Mouse (Mus musculus) heart, embryonic 16.5 days (tissue): Measurements from ENCODE around the gene Calm4. TPM values are rescaled to one million over a fixed set of nuclear protein-coding genes. Genes with fewer than 3 reads are reported as not detected.
"Not testable (repeated sequence)": the region's sequence is repeated elsewhere in the genome, so short reads cannot be mapped to it uniquely, and the experiment has no call there.

ENCODE experiments used
- ATAC-seq: fragments of 200-750 bp; cut with Nextera tagmentation; replicated peaks from 2 replicates; pipeline ENCODE4 v1.8.0; 2017; ENCODE audit warnings: moderate number of reproducible peaks; ENCODE audit not compliant: insufficient read depth, low FRiP score; ENCODE audit errors: extremely low read depth
- H3K27ac ChIP-seq: fragments of 300-500 bp; sonication (generic); 2 replicates; pipeline ENCODE4 v1.5.1; 2014; ENCODE audit warnings: mild to moderate bottlenecking, low read length, control low read depth, moderate library complexity
- H3K27me3 ChIP-seq: fragments of 300-500 bp; sonication (generic); 2 replicates; pipeline ENCODE4 v1.6.1; 2014; ENCODE audit warnings: low read length, mixed read lengths; ENCODE audit not compliant: control insufficient read depth, insufficient read depth
- H3K36me3 ChIP-seq: fragments of 300-500 bp; sonication (generic); 2 replicates; pipeline ENCODE4 v1.6.1; 2014; ENCODE audit not compliant: control insufficient read depth, insufficient read depth
- H3K4me1 ChIP-seq: fragments of 300-500 bp; sonication (generic); 2 replicates; pipeline ENCODE4 v1.6.1; 2014; ENCODE audit warnings: low read length, mixed read lengths; ENCODE audit not compliant: control insufficient read depth, insufficient read depth
- H3K4me2 ChIP-seq: fragments of 300-500 bp; sonication (generic); 2 replicates; pipeline ENCODE4 v1.6.1; 2014; ENCODE audit warnings: low read depth, mild to moderate bottlenecking, control low read depth, low read length
- H3K4me3 ChIP-seq: fragments of 300-500 bp; sonication (generic); 2 replicates; pipeline ENCODE4 v1.5.1; 2014; ENCODE audit warnings: mild to moderate bottlenecking, control low read depth, low read length
- H3K9ac ChIP-seq: fragments of 300-500 bp; sonication (generic); 2 replicates; pipeline ENCODE4 v1.6.1; 2014; ENCODE audit warnings: low read length, control low read depth
- H3K9me3 ChIP-seq: fragments of 300-500 bp; sonication (generic); replicated peaks from 2 replicates; pipeline ENCODE4 v1.6.1; 2016; ENCODE audit warnings: low read length; ENCODE audit not compliant: control insufficient read depth
- WGBS: fragments of 180-500 bp; shearing (Covaris S2); extraction: QIAGEN DNeasy Blood & Tissue Kit; methylation state at CpG from one replicate; pipeline ENCODE4 v1.1.7; 2014; 5-methylcytosine and 5-hydroxymethylcytosine counted together
- polyA plus RNA-seq: library from polyadenylated mRNA; unstranded; fragments of >200 nt; fragmentation: Nextera tagmentation; extraction: Ambion mirVana; gene quantifications from 2 replicates; pipeline ENCODE4 v1.2.1, GENCODE M21; 2015

Gene Calm4
- polyA plus RNA-seq, 1 experiment from 2014 or later: not detected

DNA sequence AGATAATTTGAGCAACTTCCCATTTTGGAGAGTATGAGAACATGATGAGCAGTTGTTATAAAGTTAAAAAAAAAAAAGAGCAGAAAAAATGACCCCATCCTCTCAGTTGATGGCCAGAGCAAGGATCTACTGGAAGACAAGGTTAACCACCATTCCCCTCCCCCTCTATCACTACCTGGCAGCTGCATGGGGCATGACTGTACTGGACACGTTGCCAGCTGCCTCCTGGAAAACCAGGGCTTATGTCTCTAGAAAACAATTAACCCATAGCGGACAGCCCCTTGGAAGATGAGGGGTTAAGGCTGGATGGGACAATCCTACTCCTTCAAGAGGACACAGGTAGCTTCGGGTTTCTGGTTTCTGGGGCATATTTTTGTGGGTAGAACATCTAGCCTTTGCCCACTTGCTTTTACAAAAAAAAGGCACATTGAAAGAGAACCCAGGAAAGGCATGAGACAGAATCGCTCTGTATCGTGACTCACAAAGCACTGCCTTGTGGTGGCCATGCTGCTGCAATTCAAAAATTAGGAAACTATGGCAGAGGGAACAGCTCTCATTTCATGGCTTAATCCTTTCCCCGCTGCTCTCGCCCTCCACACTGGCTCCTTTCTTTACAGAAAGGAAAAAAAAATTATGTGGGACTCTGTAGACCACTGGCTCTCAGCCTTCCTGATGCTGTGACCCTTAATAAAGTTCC lies 30.3 kb upstream of the Calm4 start:
- Histone ChIP-seq H3K9ac (no peak overlapping the region), H3K27me3 (no peaks in the 10 kb centered on the region), H3K4me3 (no peak overlapping the region), H3K36me3 (no peaks in the 10 kb centered on the region), H3K4me1 (no peaks in the 10 kb centered on the region), H3K9me3 (no peaks in the 10 kb centered on the region), H3K4me2 (no peak overlapping the region), H3K27ac (no peak overlapping the region)
- ATAC-seq: no peak
- WGBS: 78% methylated on average over 7 of the region's 7 CpGs

DNA sequence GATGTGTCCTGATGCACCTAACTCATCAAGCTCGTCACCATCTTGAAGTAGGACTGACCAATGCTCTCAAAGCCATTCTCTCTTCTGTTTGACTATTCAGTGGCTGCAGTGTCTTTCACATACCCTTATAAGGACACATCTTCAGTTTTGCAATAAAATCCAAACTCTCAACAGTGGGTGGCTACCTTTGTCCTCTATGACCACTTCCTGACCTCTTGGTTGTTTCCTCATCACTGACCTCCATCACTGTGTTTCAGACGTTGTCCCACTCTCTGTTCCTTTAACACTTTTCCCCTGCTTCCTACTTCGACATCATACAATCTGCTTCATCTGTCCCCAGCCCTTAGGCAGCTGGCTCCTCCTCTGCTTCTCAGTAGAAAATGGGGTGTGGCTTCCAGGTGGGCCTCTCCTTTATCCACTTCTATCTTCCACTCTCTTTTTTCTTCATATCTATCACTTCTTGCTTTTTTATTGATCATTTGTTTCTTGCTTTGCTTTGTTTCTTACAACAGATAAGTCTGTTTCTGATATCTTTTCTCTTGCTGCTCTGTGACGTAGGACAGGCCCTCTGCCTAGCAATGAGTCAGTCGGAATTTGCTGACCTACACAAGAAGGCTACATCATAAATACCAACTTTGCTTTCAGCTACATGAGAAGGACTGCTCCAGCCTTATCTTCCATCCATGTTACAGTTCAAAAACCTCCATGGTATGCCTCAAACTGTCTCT lies 19.4 kb upstream of the Calm4 start:
- 54% methylated on average over 5 of the region's 5 CpGs for WGBS
- H3K4me1 ChIP-seq: no peaks in the 10 kb centered on the region

DNA sequence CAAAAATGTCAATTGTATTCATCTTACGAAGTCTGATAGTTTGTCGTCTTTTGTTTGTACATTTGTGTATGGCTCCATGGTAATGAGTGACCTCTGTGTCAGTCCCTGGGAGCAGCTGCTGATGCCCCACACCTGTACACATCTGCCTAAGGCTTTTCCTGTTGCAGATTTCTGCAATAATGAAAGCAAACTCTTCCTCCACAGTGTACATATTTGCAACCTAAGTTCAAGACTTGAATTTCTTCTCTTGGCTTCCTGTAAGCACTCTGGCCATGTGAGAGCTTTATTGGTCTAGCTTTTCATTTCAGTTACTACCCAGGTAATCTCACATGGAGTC lies 18.8 kb upstream of the Calm4 start:
- H3K4me2 ChIP-seq: no peak overlapping the region
- no peak overlapping the region for H3K27ac ChIP-seq
- H3K9ac ChIP-seq: no peak overlapping the region
- WGBS: 68% methylated on average over 2 of the region's 2 CpGs
- H3K4me1 ChIP-seq: no peaks in the 10 kb centered on the region
- no peaks in the 10 kb centered on the region for H3K36me3 ChIP-seq
- no peak overlapping the region for H3K4me3 ChIP-seq
- no peak for ATAC-seq
- H3K9me3 ChIP-seq: no peaks in the 10 kb centered on the region
- H3K27me3 ChIP-seq: no peaks in the 10 kb centered on the region

More for the DNA sequence above, 19.4 kb upstream of the Calm4 start:
- Histone ChIP-seq H3K36me3 (no peaks in the 10 kb centered on the region), H3K27ac (no peak overlapping the region), H3K9me3 (no peaks in the 10 kb centered on the region), H3K9ac (no peak overlapping the region), H3K4me2 (no peak overlapping the region), H3K4me3 (no peak overlapping the region), H3K27me3 (no peaks in the 10 kb centered on the region)
- no peak for ATAC-seq

DNA sequence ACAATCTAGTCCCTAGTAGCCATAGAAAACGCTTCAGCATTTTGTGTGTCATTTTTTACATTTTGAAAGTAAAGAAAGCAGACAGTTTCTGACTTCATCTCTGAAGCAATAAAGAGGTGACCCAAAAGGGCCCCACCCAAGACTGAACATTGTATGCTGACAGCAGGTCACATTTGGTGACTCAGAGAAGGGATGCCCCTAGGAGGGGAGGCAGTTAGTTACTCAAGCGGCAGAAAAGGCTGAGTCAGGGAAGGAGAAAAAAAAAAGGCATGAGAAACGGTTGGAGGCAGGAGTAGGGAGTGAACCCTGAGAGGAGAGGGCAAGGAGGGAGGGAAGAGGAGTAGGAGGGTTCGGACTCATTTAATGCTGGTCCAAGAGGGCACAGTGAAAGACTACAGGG lies 15.5 kb upstream of the Calm4 start:
- Histone ChIP-seq H3K27ac (no peak overlapping the region), H3K9me3 (no peaks in the 10 kb centered on the region), H3K9ac (no peak overlapping the region), H3K4me3 (no peak overlapping the region), H3K27me3 (no peaks in the 10 kb centered on the region), H3K36me3 (no peaks in the 10 kb centered on the region), H3K4me1 (no peaks in the 10 kb centered on the region), H3K4me2 (no peak overlapping the region)
- no peak for ATAC-seq
- WGBS: 63% methylated on average over 4 of the region's 4 CpGs

DNA sequence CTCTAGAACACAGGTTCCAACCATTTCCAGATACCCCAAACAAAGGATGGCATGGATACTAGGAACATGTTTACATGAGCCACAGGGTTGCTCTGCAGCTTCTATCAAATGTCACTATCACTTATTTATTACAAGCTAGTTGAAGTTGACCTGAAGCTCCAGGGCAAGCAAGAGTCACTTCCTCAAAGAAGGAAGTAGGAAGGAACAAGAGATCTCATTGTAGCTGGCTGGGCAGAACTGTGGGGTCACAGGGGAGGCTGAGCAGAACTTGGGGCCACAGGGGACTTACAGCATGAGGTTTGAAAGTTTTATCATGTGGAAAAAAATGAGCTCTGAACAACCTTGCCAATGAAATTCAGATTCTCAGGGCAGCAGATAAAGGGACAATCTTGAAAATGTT lies 11.8 kb upstream of the Calm4 start:
- Histone ChIP-seq H3K27ac (no peak overlapping the region), H3K4me3 (no peak overlapping the region), H3K36me3 (no peaks in the 10 kb centered on the region), H3K27me3 (no peaks in the 10 kb centered on the region), H3K9ac (no peak overlapping the region), H3K4me1 (no peaks in the 10 kb centered on the region), H3K9me3 (no peaks in the 10 kb centered on the region), H3K4me2 (no peak overlapping the region)
- ATAC-seq: no peak

DNA sequence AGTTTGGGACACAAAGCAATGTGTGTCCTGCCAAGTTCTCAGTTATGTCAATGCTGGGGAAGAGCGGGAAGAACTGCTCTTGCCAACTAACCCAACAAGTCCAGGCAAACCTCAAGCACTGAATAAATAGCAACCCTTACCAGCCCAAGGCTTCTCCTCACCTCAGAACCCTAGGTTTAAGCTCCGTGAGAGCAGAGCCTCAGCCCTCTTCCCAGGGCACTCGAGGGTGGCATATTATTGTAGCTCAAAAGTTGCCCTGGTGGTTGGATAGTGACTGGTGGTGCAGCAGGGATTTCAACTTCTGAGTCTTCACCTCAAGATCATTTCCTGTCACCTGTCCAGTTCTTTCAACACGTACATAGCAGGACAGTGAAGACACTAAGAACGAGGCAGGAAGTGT lies 6.0 kb upstream of the Calm4 start:
- ATAC-seq: no peak
- WGBS: 68% methylated on average over 5 of the region's 5 CpGs
- H3K27me3 ChIP-seq: no peaks in the 10 kb centered on the region
- H3K4me1 ChIP-seq: no peaks in the 10 kb centered on the region
- H3K4me3 ChIP-seq: no peak overlapping the region
- H3K4me2 ChIP-seq: no peak overlapping the region
- no peak overlapping the region for H3K27ac ChIP-seq
- no peaks in the 10 kb centered on the region for H3K9me3 ChIP-seq
- no peaks in the 10 kb centered on the region for H3K36me3 ChIP-seq
- H3K9ac ChIP-seq: no peak overlapping the region

DNA sequence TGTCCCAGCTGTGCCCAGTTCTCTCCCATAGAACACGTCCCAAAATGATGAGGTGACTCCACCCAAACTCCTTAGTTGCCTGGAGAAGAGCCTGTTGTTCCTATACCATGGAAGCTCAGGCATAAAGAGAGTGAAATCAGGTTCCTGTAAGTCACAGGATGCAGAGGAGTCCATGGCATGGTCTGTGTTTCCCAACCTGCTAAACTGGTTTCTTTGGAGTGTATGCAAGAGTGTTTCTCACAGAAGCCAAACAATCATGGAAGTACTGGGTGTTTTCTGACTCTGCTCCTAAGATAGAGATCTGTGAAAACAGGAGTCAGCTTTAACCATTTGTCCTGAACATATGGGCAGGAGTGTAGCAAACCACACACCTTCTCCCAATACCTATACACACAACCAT lies 5.6 kb upstream of the Calm4 start:
- ATAC-seq: no peak
- Histone ChIP-seq H3K4me3 (no peak overlapping the region), H3K9me3 (no peaks in the 10 kb centered on the region), H3K27ac (no peak overlapping the region), H3K4me1 (no peaks in the 10 kb centered on the region), H3K36me3 (no peaks in the 10 kb centered on the region), H3K27me3 (no peaks in the 10 kb centered on the region), H3K4me2 (no peak overlapping the region), H3K9ac (no peak overlapping the region)
- WGBS: 50% methylated on average over 1 of the region's 1 CpGs

DNA sequence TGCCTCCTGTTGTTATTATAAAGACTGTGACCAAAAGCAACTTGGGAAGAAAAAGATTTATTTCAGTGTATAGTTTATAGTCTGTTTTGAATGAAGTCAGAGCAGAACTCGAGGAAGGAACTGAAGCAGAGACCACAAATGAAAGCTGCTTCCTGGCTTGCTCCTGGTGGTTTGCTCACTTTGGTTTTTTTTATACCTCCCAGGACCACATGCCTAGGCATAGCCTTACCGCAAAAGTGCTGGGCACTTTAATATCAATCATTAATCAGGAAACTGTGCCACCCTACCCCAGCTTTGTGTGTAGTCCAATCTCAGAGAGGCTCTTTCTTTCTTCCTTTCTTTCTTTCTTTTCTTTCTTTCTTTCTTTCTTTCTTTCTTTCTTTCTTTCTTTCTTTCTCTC lies 5.1 kb upstream of the Calm4 start:
- Histone ChIP-seq H3K4me1 (no peaks in the 10 kb centered on the region), H3K9ac (no peak overlapping the region), H3K4me3 (no peak overlapping the region), H3K9me3 (no peaks in the 10 kb centered on the region), H3K36me3 (no peaks in the 10 kb centered on the region), H3K27ac (no peak overlapping the region), H3K27me3 (no peaks in the 10 kb centered on the region), H3K4me2 (no peak overlapping the region)
- 54% methylated on average over 2 of the region's 2 CpGs for WGBS
- no peak for ATAC-seq

- H3K27me3 ChIP-seq, H3K4me3 ChIP-seq, H3K4me1 ChIP-seq, H3K4me2 ChIP-seq, H3K9ac ChIP-seq, H3K27ac ChIP-seq, H3K9me3 ChIP-seq, ATAC-seq, H3K36me3 ChIP-seq: not testable (repeated sequence)
These were observed 3.9 kb upstream of the Calm4 start for GRCm38 (mm10) chr13:3833644-3834043.
